Mouse (Mus musculus) left cerebral cortex, postnatal 14 days (tissue): Measurements from ENCODE around the gene Gm8677. TPM values are rescaled to one million over a fixed set of nuclear protein-coding genes. Genes with fewer than 3 reads are reported as not detected.
"Not testable (repeated sequence)": the region's sequence is repeated elsewhere in the genome, so short reads cannot be mapped to it uniquely, and the experiment has no call there.

Experiments used
- DNase-seq, 2 experiments: peaks; one replicate each; pipeline ENCODE4 v3.0.0; 2021 to 2022; ENCODE audit warnings: low spot score in 2 of 2, mixed read lengths in 1 of 2
- intact Hi-C: fragments of 180-260 bp; cut with DNase I; formaldehyde crosslinking; loops from one replicate; pipeline ENCODE4 v1.15.1; 2025
- long read RNA-seq, 2 experiments: library from polyadenylated mRNA; stranded (forward); transcript quantifications; one replicate each; pipeline ENCODE4 v2.0.0; 2021
- total RNA-seq, 2 experiments: library from RNA; stranded (reverse); gene quantifications; 2 replicates each; pipeline ENCODE4 v1.2.3; 2021

Gm8677 gene
- total RNA-seq = not detected
- long read RNA-seq, experiment 1 = 0 reads
- long read RNA-seq, experiment 2 = 0 reads

DNA sequence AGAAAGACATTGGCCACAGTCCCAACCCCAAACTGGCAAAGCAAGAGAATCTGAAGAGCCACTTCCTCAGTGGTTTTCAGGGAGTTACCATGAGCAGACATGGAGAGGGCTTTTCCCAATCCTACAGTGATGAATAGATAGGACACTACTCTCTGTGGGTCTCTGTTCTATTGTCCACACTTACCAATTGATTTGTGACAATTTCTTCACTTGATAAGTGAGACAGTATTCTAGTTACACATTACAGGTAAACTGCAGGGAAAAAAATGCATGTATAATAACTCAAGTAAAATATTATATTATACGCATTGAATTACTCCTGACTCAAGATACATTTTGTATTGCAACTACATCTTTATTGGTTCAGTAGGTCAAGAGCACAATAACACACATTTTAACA is at the start of gene Gm8677:
Gm8677 (minus strand) TSS at position 101 of the 400 bp plus-strand sequence.
- intact Hi-C loops = not testable (repeated sequence)

DNA sequence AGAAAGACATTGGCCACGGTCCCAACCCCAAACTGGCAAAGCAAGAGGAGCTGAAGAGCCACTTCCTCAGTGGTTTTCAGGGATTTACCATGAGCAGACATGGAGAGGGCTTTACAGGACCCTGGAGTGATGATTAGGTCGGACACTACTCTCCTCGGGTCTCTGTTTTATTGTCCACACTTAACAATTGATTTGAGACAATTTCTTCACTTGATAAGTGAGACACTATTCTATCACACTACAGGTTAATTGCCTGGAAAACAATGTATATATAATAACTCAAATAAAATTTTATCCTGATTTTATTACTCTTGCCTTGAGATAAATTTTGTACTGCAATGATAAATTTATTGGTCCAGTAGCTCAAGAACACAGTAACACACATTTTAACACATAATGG is 30.6 kb upstream of the Gm8677 start, which contains the start of gene Gm4201:
Gm4201 (minus strand) TSS at position 101 of the 400 bp plus-strand sequence.
- intact Hi-C loops, DNase-seq: not testable (repeated sequence)

More for the DNA sequence above, at the start of gene Gm8677:
- not testable (repeated sequence) for DNase-seq

DNA sequence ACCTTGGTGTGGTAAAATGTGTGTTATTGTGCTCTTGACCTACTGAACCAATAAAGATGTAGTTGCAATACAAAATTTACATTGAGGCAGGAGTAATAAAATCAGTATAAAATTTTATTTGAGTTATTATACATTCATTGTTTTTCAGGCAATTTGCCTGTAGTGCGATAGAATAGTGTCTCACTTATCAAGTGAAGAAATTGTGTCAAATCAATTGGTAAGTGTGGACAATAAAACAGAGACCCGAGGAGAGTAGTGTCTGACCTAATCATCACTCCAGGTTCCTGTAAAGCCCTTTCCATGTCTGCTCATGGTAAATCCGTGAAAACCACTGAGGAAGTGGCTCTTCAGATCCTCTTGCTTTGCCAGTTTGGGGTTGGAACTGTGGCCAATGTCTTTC is 12.0 kb downstream of the Gm8677 start, which contains the start of gene Vmn1r152:
Vmn1r152 (plus strand) TSS at position 301 of the 400 bp plus-strand sequence.
- DNase-seq, intact Hi-C loops: not testable (repeated sequence)

DNA sequence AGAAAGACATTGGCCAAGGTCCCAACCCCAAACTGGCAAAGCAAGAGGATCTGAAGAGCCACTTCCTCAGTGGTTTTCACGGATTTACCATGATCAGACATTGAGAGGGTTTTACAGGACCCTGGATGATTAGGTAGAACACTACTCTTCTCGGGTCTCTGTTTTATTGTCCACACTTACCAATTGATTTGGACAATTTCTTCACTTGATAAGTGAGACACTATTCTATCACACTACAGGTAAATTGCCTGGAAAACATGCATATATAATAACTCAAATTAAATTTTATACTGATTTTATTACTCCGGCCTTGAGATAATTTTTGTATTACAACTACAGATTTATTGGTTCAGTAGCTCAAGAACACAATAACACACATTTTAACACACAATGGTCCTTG is 35.1 kb downstream of the Gm8677 start, which contains the start of gene Vmn1r151:
Vmn1r151 (minus strand) TSS at position 101 of the 400 bp plus-strand sequence.
- DNase-seq, intact Hi-C loops: not testable (repeated sequence)

Other genes starting within 250 kb of the Gm8677 start
- gene Gm4187, start 205.2 kb downstream of the Gm8677 start, total RNA-seq = not detected
- gene Gm8660, start 163.8 kb downstream of the Gm8677 start, total RNA-seq = not detected
- not detected for gene Vmn1r148, start 121.3 kb downstream of the Gm8677 start, total RNA-seq
- not detected for gene Vmn1r149, start 96.7 kb downstream of the Gm8677 start, total RNA-seq
- gene Gm10665, start 70.8 kb downstream of the Gm8677 start, total RNA-seq = not detected
- gene Vmn1r151, start 35.2 kb downstream of the Gm8677 start, total RNA-seq = not detected
- gene Vmn1r152, start 11.9 kb downstream of the Gm8677 start, total RNA-seq = not detected
- gene Gm4201, start 30.5 kb upstream of the Gm8677 start, total RNA-seq = not detected
- gene Gm4565, start 53.2 kb upstream of the Gm8677 start, total RNA-seq = not detected
- not detected for gene Vmn1r155, start 123.1 kb upstream of the Gm8677 start, total RNA-seq
- gene Gm8693, start 157.4 kb upstream of the Gm8677 start, total RNA-seq = not detected
- not detected for gene Gm4567, start 184.8 kb upstream of the Gm8677 start, total RNA-seq
- not detected for gene Vmn1r157, start 226.8 kb upstream of the Gm8677 start, total RNA-seq